ENCODE assay signal across 19 mouse cellular contexts in genomic region chr14:61661496-61661895, GRCm38 (mm10). TPM values are rescaled to one million over a fixed set of nuclear protein-coding genes. Genes with fewer than 3 reads are reported as not detected.
DNase-seq lines count a peak whose midpoint lies in the region; ATAC-seq and TF ChIP-seq lines count a peak whose summit lies in the region.
"Had no signal": no experiment of that assay in that cellular context is flagged by ENCODE, and none has a peak within 500 bp of the region (broad histone marks: within the 10 kb centered on the region; RNA-seq: fewer than 3 reads in every experiment).

No protein-coding gene starts in this region.

- no peak overlapping the region for H3K4me2 ChIP-seq in hindbrain, embryonic 14.5 days (replicated peaks)
- H3K4me2 ChIP-seq: embryonic facial prominence, embryonic 13.5 days; forebrain, embryonic 12.5 days; heart, embryonic 12.5 days had no signal

- TF ChIP-seq CTCF in lung, adult 2 months (IDR thresholded peaks at IDR 0.05; ENCODE audit: insufficient read depth, low read length), result no peak

- no peaks in the 10 kb centered on the region for H3K9me3 ChIP-seq in hindbrain, embryonic 14.5 days (ENCODE audit: control insufficient read depth, low read length)
- H3K9me3 ChIP-seq: embryonic facial prominence, embryonic 13.5 days; forebrain, embryonic 12.5 days; G1E; heart, embryonic 12.5 days; hindbrain, embryonic 10.5 days had no signal

- ATAC-seq in CD4-positive, CD25-positive, alpha-beta regulatory T cell, adult 4 months, result no peak
- ATAC-seq in hindbrain, embryonic 14.5 days (ENCODE audit: low FRiP score), result no peak
- ATAC-seq: forebrain, embryonic 16.5 days; hindbrain, embryonic 16.5 days had no signal

- peaks cover 3% of the 10 kb centered on the region; the same call in 1 of the 2 replicates for H3K4me1 ChIP-seq in lung, adult 2 months (ENCODE audit: control insufficient read depth, insufficient read depth, low read length)
- no peaks in the 10 kb centered on the region for H3K4me1 ChIP-seq in hindbrain, embryonic 14.5 days (replicated peaks; ENCODE audit: control insufficient read depth, insufficient read depth, low read length)
- H3K4me1 ChIP-seq: embryonic facial prominence, embryonic 13.5 days; forebrain, embryonic 12.5 days; hindbrain, embryonic 10.5 days had no signal

- H3K4me3 ChIP-seq in lung, adult 2 months (replicated peaks; ENCODE audit: extremely low read depth, low read depth, low read length), result no peak overlapping the region
- H3K4me3 ChIP-seq in hindbrain, embryonic 14.5 days (replicated peaks; ENCODE audit: low read length), result no peak overlapping the region
- H3K4me3 ChIP-seq: embryonic facial prominence, embryonic 13.5 days; forebrain, embryonic 12.5 days; heart, adult 2 months; heart, embryonic 12.5 days; hindbrain, embryonic 10.5 days had no signal

- TF ChIP-seq POLR2A in lung, adult 2 months (IDR thresholded peaks at IDR 0.05; ENCODE audit: borderline replicate concordance, extremely low read depth, low read depth, low read length), result no peak

- WGBS in lung, adult 2 months, result 69% methylated on average over 1 of the region's 1 CpGs
- WGBS in hindbrain, embryonic 14.5 days, result 97% methylated on average over 1 of the region's 1 CpGs

- H3K36me3 ChIP-seq in hindbrain, embryonic 14.5 days (replicated peaks; ENCODE audit: control insufficient read depth, insufficient read depth), result no peaks in the 10 kb centered on the region
- H3K36me3 ChIP-seq: embryonic facial prominence, embryonic 13.5 days; forebrain, embryonic 12.5 days; hindbrain, embryonic 10.5 days had no signal

- no peak overlapping the region for H3K9ac ChIP-seq in hindbrain, embryonic 14.5 days
- H3K9ac ChIP-seq: embryonic facial prominence, embryonic 13.5 days; forebrain, embryonic 12.5 days; heart, embryonic 12.5 days had no signal

- H3K27me3 ChIP-seq in hindbrain, embryonic 14.5 days (ENCODE audit: control insufficient read depth, insufficient read depth, low read length), result no peaks in the 10 kb centered on the region
- H3K27me3 ChIP-seq: embryonic facial prominence, embryonic 13.5 days; forebrain, embryonic 12.5 days; heart, embryonic 12.5 days had no signal

- peak; percentile 9 for DNase-seq in CD4-positive, CD25-positive, alpha-beta regulatory T cell, adult 2 months (ENCODE audit: low read depth, low spot score)
- DNase-seq in 416B (ENCODE audit: low read depth), result peak; percentile 61
- DNase-seq in cerebellum, adult 9-11 months, result peak; percentile 44
- peak; percentile 29 to 42 for DNase-seq in cerebellum, postnatal 36 days
- no peak for DNase-seq in lung, adult 2 months
- DNase-seq in hindbrain, embryonic 14.5 days (ENCODE audit: low spot score), result no peak
- DNase-seq: adrenal gland, postnatal 10 days; gastrocnemius, postnatal 14 days; heart, adult 2 months; kidney, adult 11 months; kidney, adult 9 months had no signal

- no peak overlapping the region for H3K27ac ChIP-seq in hindbrain, embryonic 14.5 days
- H3K27ac ChIP-seq: embryonic facial prominence, embryonic 13.5 days; forebrain, embryonic 12.5 days; heart, adult 2 months; hindbrain, embryonic 10.5 days had no signal

RNA-seq across cellular contexts. Expression of gene Kcnrg, which starts 54.2 kb away (rescaled TPM):
- polyA plus RNA-seq in CD4-positive, CD25-positive, alpha-beta regulatory T cell, adult 4 months (2017; shearing (Covaris generic)), result 1 to 10 TPM in 1 of 2 experiments, under 1 TPM in 1; 0.52 to 1.0 TPM
- polyA plus RNA-seq in lung, adult 2 months (2012; rRNA removed), result 3.0 and 4.9 TPM in 2 replicates
- polyA plus RNA-seq in hindbrain, embryonic 14.5 days (2014; fragmentation: Nextera tagmentation; extraction: Ambion mirVana), result 4.2 and 4.4 TPM in 2 replicates
- polyA plus RNA-seq: G1E had no signal

Comparison
In these comparisons a context has a peak if more than half of its experiments do, and no peak if none do; other contexts are left out.
1. DNase-seq: peak in CD4-positive, CD25-positive, alpha-beta regulatory T cell, adult 2 months (single experiment), 416B (single experiment), cerebellum, adult 9-11 months (single experiment) and cerebellum, postnatal 36 days (2 of 2); none in lung, adult 2 months (single experiment) and hindbrain, embryonic 14.5 days (single experiment).